Mouse (Mus musculus): ENCODE data around the gene Itga2. TPM values are rescaled to one million over a fixed set of nuclear protein-coding genes. Genes with fewer than 3 reads are reported as not detected.

Gene Itga2
- polyA plus RNA-seq, 1 experiment from 2014 or later: 0.68 TPM

GRCm38 (mm10) chr13:114924785-114925184 is 7.1 kb downstream of the Itga2 start:
- H3K4me1 ChIP-seq (ENCODE audit: control insufficient read depth, insufficient read depth, low read length): no peaks in the 10 kb centered on the region
- no peaks in the 10 kb centered on the region for H3K27me3 ChIP-seq (ENCODE audit: control insufficient read depth, insufficient read depth, low read length)
- no peak overlapping the region for H3K4me2 ChIP-seq (ENCODE audit: low read depth, severe bottlenecking)
- H3K9ac ChIP-seq (ENCODE audit: low read length): no peak overlapping the region
- no peak overlapping the region for H3K4me3 ChIP-seq (ENCODE audit: low read depth, low read length)
- H3K27ac ChIP-seq (replicated peaks; ENCODE audit: low read depth, low read length): no peak overlapping the region
- 86% methylated on average over 1 of the region's 1 CpGs for WGBS
- no peaks in the 10 kb centered on the region for H3K36me3 ChIP-seq (ENCODE audit: control insufficient read depth, insufficient read depth, low read length)
- H3K9me3 ChIP-seq (ENCODE audit: control insufficient read depth, low read length): no peaks in the 10 kb centered on the region
- ATAC-seq (ENCODE audit: insufficient number of reproducible peaks, low FRiP score, low TSS enrichment, low read depth): no peak
- DNase-seq (ENCODE audit: low spot score): no peak

GRCm38 (mm10) chr13:114923331-114923730 is 8.6 kb downstream of the Itga2 start:
- DNase-seq (ENCODE audit: low spot score) (no peak), ATAC-seq (ENCODE audit: insufficient number of reproducible peaks, low FRiP score, low TSS enrichment, low read depth) (no peak)
- no peak overlapping the region for H3K4me2 ChIP-seq (ENCODE audit: low read depth, severe bottlenecking)
- no peak overlapping the region for H3K27ac ChIP-seq (replicated peaks; ENCODE audit: low read depth, low read length)
- H3K27me3 ChIP-seq (ENCODE audit: control insufficient read depth, insufficient read depth, low read length): no peaks in the 10 kb centered on the region
- 81% methylated on average over 9 of the region's 9 CpGs for WGBS
- H3K9me3 ChIP-seq (ENCODE audit: control insufficient read depth, low read length): no peaks in the 10 kb centered on the region
- H3K9ac ChIP-seq (ENCODE audit: low read length): no peak overlapping the region
- no peak overlapping the region for H3K4me3 ChIP-seq (ENCODE audit: low read depth, low read length)
- no peaks in the 10 kb centered on the region for H3K4me1 ChIP-seq (ENCODE audit: control insufficient read depth, insufficient read depth, low read length)
- no peaks in the 10 kb centered on the region for H3K36me3 ChIP-seq (ENCODE audit: control insufficient read depth, insufficient read depth, low read length)

DNA sequence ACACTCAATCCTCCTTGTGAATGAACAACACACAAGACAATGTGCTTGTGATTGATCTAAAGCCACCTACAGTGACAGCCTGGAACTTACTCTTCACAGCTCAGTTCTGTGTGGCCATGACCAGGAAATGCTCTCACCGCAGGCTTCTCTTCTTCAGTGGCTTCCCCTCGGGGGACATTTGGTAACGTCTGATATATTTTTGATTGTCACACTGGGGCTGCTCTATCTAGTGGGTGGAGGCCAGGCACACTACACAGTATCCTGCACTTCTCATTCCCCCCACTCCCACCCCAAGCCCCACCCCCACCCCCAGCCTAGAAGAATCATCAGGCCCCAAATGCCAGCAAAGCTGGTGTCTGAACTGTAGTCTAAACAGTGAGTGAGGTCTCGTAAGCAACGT is 16.1 kb downstream of the Itga2 start:
- Histone ChIP-seq H3K27me3 (ENCODE audit: control insufficient read depth, insufficient read depth, low read length) (no peaks in the 10 kb centered on the region), H3K27ac (replicated peaks; ENCODE audit: low read depth, low read length) (no peak overlapping the region), H3K4me1 (ENCODE audit: control insufficient read depth, insufficient read depth, low read length) (no peaks in the 10 kb centered on the region), H3K4me2 (ENCODE audit: low read depth, severe bottlenecking) (no peak overlapping the region), H3K36me3 (ENCODE audit: control insufficient read depth, insufficient read depth, low read length) (no peaks in the 10 kb centered on the region), H3K9me3 (ENCODE audit: control insufficient read depth, low read length) (no peaks in the 10 kb centered on the region), H3K4me3 (ENCODE audit: low read depth, low read length) (no peak overlapping the region), H3K9ac (ENCODE audit: low read length) (no peak overlapping the region)
- 81% methylated on average over 5 of the region's 5 CpGs for WGBS
- ATAC-seq (ENCODE audit: insufficient number of reproducible peaks, low FRiP score, low TSS enrichment, low read depth) (no peak), DNase-seq (ENCODE audit: low spot score) (no peak)

- WGBS: 85% methylated on average over 4 of the region's 4 CpGs
- no peak for ATAC-seq (ENCODE audit: insufficient number of reproducible peaks, low FRiP score, low TSS enrichment, low read depth)
Observed at GRCm38 (mm10) chr13:114914963-114915362, 16.9 kb downstream of the Itga2 start.

GRCm38 (mm10) chr13:114914559-114914958 is 17.3 kb downstream of the Itga2 start:
- no peak for ATAC-seq (ENCODE audit: insufficient number of reproducible peaks, low FRiP score, low TSS enrichment, low read depth)
- 88% methylated on average over 4 of the region's 4 CpGs for WGBS

More at GRCm38 (mm10) chr13:114914963-114915362, 16.9 kb downstream of the Itga2 start:
- Histone ChIP-seq H3K9me3 (ENCODE audit: control insufficient read depth, low read length) (no peaks in the 10 kb centered on the region), H3K4me3 (ENCODE audit: low read depth, low read length) (no peak overlapping the region), H3K9ac (ENCODE audit: low read length) (no peak overlapping the region), H3K36me3 (ENCODE audit: control insufficient read depth, insufficient read depth, low read length) (no peaks in the 10 kb centered on the region), H3K4me1 (ENCODE audit: control insufficient read depth, insufficient read depth, low read length) (no peaks in the 10 kb centered on the region), H3K27ac (replicated peaks; ENCODE audit: low read depth, low read length) (no peak overlapping the region), H3K4me2 (ENCODE audit: low read depth, severe bottlenecking) (no peak overlapping the region), H3K27me3 (ENCODE audit: control insufficient read depth, insufficient read depth, low read length) (no peaks in the 10 kb centered on the region)
- no peak for DNase-seq (ENCODE audit: low spot score)

GRCm38 (mm10) chr13:114910629-114911028 is 21.3 kb downstream of the Itga2 start:
- Histone ChIP-seq H3K27me3 (ENCODE audit: control insufficient read depth, insufficient read depth, low read length) (no peaks in the 10 kb centered on the region), H3K27ac (replicated peaks; ENCODE audit: low read depth, low read length) (no peak overlapping the region), H3K4me3 (ENCODE audit: low read depth, low read length) (no peak overlapping the region), H3K9ac (ENCODE audit: low read length) (no peak overlapping the region), H3K36me3 (ENCODE audit: control insufficient read depth, insufficient read depth, low read length) (no peaks in the 10 kb centered on the region), H3K9me3 (ENCODE audit: control insufficient read depth, low read length) (no peaks in the 10 kb centered on the region), H3K4me1 (ENCODE audit: control insufficient read depth, insufficient read depth, low read length) (no peaks in the 10 kb centered on the region), H3K4me2 (ENCODE audit: low read depth, severe bottlenecking) (no peak overlapping the region)
- DNase-seq (ENCODE audit: low spot score) (no peak), ATAC-seq (ENCODE audit: insufficient number of reproducible peaks, low FRiP score, low TSS enrichment, low read depth) (no peak)
- 84% methylated on average over 9 of the region's 9 CpGs for WGBS

More at GRCm38 (mm10) chr13:114914559-114914958, 17.3 kb downstream of the Itga2 start:
- no peak overlapping the region for H3K9ac ChIP-seq (ENCODE audit: low read length)
- no peak overlapping the region for H3K4me2 ChIP-seq (ENCODE audit: low read depth, severe bottlenecking)
- DNase-seq (ENCODE audit: low spot score): no peak
- no peaks in the 10 kb centered on the region for H3K4me1 ChIP-seq (ENCODE audit: control insufficient read depth, insufficient read depth, low read length)
- no peak overlapping the region for H3K27ac ChIP-seq (replicated peaks; ENCODE audit: low read depth, low read length)
- H3K4me3 ChIP-seq (ENCODE audit: low read depth, low read length): no peak overlapping the region
- no peaks in the 10 kb centered on the region for H3K9me3 ChIP-seq (ENCODE audit: control insufficient read depth, low read length)
- no peaks in the 10 kb centered on the region for H3K36me3 ChIP-seq (ENCODE audit: control insufficient read depth, insufficient read depth, low read length)
- H3K27me3 ChIP-seq (ENCODE audit: control insufficient read depth, insufficient read depth, low read length): no peaks in the 10 kb centered on the region

- Histone ChIP-seq H3K4me2 (ENCODE audit: low read depth, severe bottlenecking) (no peak overlapping the region), H3K4me3 (ENCODE audit: low read depth, low read length) (no peak overlapping the region), H3K4me1 (ENCODE audit: control insufficient read depth, insufficient read depth, low read length) (no peaks in the 10 kb centered on the region), H3K36me3 (ENCODE audit: control insufficient read depth, insufficient read depth, low read length) (no peaks in the 10 kb centered on the region), H3K9ac (ENCODE audit: low read length) (no peak overlapping the region), H3K27me3 (ENCODE audit: control insufficient read depth, insufficient read depth, low read length) (no peaks in the 10 kb centered on the region), H3K9me3 (ENCODE audit: control insufficient read depth, low read length) (no peaks in the 10 kb centered on the region), H3K27ac (replicated peaks; ENCODE audit: low read depth, low read length) (no peak overlapping the region)
- WGBS: 91% methylated on average over 5 of the region's 5 CpGs
- ATAC-seq (ENCODE audit: insufficient number of reproducible peaks, low FRiP score, low TSS enrichment, low read depth) (no peak), DNase-seq (ENCODE audit: low spot score) (no peak)
Observed at GRCm38 (mm10) chr13:114909514-114909913, 22.4 kb downstream of the Itga2 start.

- 79% methylated on average over 4 of the region's 4 CpGs for WGBS
Observed at GRCm38 (mm10) chr13:114907876-114908275, 24.0 kb downstream of the Itga2 start.

GRCm38 (mm10) chr13:114896751-114897386 is 35.0 kb downstream of the Itga2 start:
- WGBS: 78% methylated on average over 10 of the region's 10 CpGs
- H3K9me3 ChIP-seq (ENCODE audit: control insufficient read depth, low read length): no peaks in the 10 kb centered on the region
- no peaks in the 10 kb centered on the region for H3K27me3 ChIP-seq (ENCODE audit: control insufficient read depth, insufficient read depth, low read length)
- no peak overlapping the region for H3K27ac ChIP-seq (replicated peaks; ENCODE audit: low read depth, low read length)
- no peak for ATAC-seq (ENCODE audit: insufficient number of reproducible peaks, low FRiP score, low TSS enrichment, low read depth)
- no peak overlapping the region for H3K4me3 ChIP-seq (ENCODE audit: low read depth, low read length)
- H3K4me2 ChIP-seq (ENCODE audit: low read depth, severe bottlenecking): no peak overlapping the region
- peak; percentile 19 for DNase-seq (ENCODE audit: low spot score)
- H3K4me1 ChIP-seq (ENCODE audit: control insufficient read depth, insufficient read depth, low read length): no peaks in the 10 kb centered on the region
- no peaks in the 10 kb centered on the region for H3K36me3 ChIP-seq (ENCODE audit: control insufficient read depth, insufficient read depth, low read length)
- H3K9ac ChIP-seq (ENCODE audit: low read length): no peak overlapping the region

More at GRCm38 (mm10) chr13:114907876-114908275, 24.0 kb downstream of the Itga2 start:
- Histone ChIP-seq H3K4me1 (ENCODE audit: control insufficient read depth, insufficient read depth, low read length) (no peaks in the 10 kb centered on the region), H3K4me2 (ENCODE audit: low read depth, severe bottlenecking) (no peak overlapping the region), H3K36me3 (ENCODE audit: control insufficient read depth, insufficient read depth, low read length) (no peaks in the 10 kb centered on the region), H3K27ac (replicated peaks; ENCODE audit: low read depth, low read length) (no peak overlapping the region), H3K9me3 (ENCODE audit: control insufficient read depth, low read length) (no peaks in the 10 kb centered on the region), H3K27me3 (ENCODE audit: control insufficient read depth, insufficient read depth, low read length) (no peaks in the 10 kb centered on the region), H3K4me3 (ENCODE audit: low read depth, low read length) (no peak overlapping the region), H3K9ac (ENCODE audit: low read length) (no peak overlapping the region)
- DNase-seq (ENCODE audit: low spot score) (no peak), ATAC-seq (ENCODE audit: insufficient number of reproducible peaks, low FRiP score, low TSS enrichment, low read depth) (no peak)

Data from limb, embryonic 11.5 days (tissue).